Mouse (Mus musculus): ENCODE data around the gene Smim6. TPM values are rescaled to one million over a fixed set of nuclear protein-coding genes. Genes with fewer than 3 reads are reported as not detected.

Gene Smim6
- polyA plus RNA-seq, 1 experiment = 13.1 TPM

DNA sequence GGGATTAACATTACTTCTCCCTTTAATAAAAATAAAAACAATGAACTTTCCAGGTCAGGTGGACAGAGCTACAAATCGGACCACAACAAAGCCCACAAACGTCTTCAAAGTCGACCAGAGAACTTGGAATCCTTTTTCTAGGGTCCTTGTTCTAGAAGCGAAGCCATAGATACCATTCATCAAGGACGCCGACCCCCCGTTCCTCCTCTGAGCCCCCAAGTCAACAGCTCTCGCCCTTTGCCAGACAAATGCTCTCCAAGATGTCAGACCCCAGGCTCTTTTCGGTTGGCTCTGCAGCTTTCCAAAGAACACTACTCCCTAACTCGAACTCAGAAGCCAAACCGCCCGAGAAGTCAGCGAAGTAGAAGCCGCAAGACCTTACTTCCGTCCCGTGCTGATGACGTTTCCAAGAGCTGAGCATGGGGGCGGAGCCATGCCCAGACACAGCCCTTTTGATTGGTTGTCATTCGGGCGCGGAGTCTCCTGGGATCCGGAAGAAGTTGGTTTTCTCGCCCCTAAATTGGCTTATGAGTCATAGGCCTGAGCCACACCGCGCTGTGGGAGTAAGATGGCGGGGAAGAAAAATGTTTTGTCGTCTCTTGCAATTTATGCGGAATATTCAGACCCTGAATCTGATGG is 21.4 kb downstream of the Smim6 start, which contains the start of the genes Sap30bp and Recql5:
Gene Sap30bp (plus strand): TSS at position 175 of the 639 bp plus-strand sequence.
Gene Recql5 (minus strand): TSS at position 370 of the 639 bp plus-strand sequence.
- no peak for TF ChIP-seq POLR2A (IDR thresholded peaks at IDR 0.05; ENCODE audit: borderline replicate concordance, control insufficient read depth, low read depth, low read length)
- no peak for TF ChIP-seq CTCF (IDR thresholded peaks at IDR 0.05; ENCODE audit: control insufficient read depth, insufficient read depth, low read length)
- Histone ChIP-seq H3K27ac (ENCODE audit: control insufficient read depth, insufficient read depth, low read depth, low read length, poor library complexity) (peak within 1 kb of the TSS; percentile 24; the same call in 1 of the 2 replicates), H3K4me3 (replicated peaks; ENCODE audit: control insufficient read depth, low read depth, low read length) (peak within 1 kb of the TSS; percentile 96), H3K4me1 (ENCODE audit: control insufficient read depth, insufficient read depth, low read length) (no peaks in the 10 kb centered on the region; the same call in 1 of the 2 replicates)
- under 1% methylated on average over 28 of the region's 28 CpGs for WGBS

DNA sequence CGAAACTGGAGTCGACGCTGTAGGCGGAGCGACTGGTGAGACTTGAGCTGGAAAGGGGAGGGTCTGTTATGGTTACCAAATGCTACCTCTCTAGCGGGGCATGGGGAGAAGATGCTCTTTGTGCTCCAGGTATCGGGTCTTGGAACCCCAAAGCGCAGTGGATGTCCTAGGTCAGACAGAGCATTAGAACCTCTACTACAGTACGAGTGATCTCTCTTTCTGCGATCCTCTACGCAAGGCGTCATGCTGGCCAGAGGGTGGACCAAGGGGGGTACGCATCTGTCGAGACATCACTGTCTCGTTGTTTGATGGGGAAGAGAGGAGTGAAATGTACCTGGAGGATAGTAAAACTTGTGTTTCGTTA is 21.9 kb downstream of the Smim6 start:
- WGBS = under 1% methylated on average over 16 of the region's 16 CpGs

DNA sequence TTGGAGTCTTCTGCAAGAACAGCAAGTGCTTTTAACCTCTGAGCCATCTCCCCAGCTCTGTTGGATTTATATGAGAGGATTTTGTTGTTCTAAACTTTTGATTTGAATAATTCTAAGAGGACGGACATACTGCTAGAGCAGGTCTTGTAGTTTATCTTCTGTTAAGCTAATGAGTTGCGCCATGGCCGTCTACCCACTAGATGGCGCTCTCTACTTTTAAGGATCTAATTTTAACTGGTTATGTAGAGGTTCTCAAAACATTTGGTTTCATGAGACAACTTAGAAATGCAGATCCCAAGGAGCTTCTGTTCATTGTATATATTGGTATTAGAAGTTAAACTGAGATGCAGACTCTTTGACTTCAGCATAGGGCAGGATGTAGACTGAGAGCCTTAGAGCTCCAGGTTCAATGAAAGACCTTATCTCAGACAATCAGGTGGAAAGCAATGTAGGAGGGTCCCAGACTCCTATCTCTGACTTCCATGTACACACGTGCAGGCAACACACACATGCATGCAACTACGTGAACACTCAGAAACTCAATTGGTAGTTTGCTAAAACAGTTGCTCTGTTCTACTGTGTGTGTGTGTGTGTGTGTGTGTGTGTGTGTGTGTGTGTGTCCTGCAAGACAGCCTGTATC is 28.0 kb downstream of the Smim6 start:
- Histone ChIP-seq H3K4me1 (ENCODE audit: control insufficient read depth, insufficient read depth, low read length) (no peaks in the 10 kb centered on the region), H3K4me3 (replicated peaks; ENCODE audit: control insufficient read depth, low read depth, low read length) (no peak overlapping the region), H3K27ac (ENCODE audit: control insufficient read depth, insufficient read depth, low read depth, low read length, poor library complexity) (no peak overlapping the region)
- whole genome bisulfite sequencing = 30% methylated on average over 6 of the region's 6 CpGs
- no peak for TF ChIP-seq POLR2A (IDR thresholded peaks at IDR 0.05; ENCODE audit: borderline replicate concordance, control insufficient read depth, low read depth, low read length)
- TF ChIP-seq CTCF (IDR thresholded peaks at IDR 0.05; ENCODE audit: control insufficient read depth, insufficient read depth, low read length) = no peak

More for the DNA sequence above, 21.9 kb downstream of the Smim6 start:
- H3K4me3 ChIP-seq (replicated peaks; ENCODE audit: control insufficient read depth, low read depth, low read length) = peak overlapping the region; percentile 96
- no peak overlapping the region; the same call in 1 of the 2 replicates for H3K27ac ChIP-seq (ENCODE audit: control insufficient read depth, insufficient read depth, low read depth, low read length, poor library complexity)
- H3K4me1 ChIP-seq (ENCODE audit: control insufficient read depth, insufficient read depth, low read length) = no peaks in the 10 kb centered on the region; the same call in 1 of the 2 replicates
- TF ChIP-seq CTCF (IDR thresholded peaks at IDR 0.05; ENCODE audit: control insufficient read depth, insufficient read depth, low read length) (no peak), POLR2A (IDR thresholded peaks at IDR 0.05; ENCODE audit: borderline replicate concordance, control insufficient read depth, low read depth, low read length) (no peak)

DNA sequence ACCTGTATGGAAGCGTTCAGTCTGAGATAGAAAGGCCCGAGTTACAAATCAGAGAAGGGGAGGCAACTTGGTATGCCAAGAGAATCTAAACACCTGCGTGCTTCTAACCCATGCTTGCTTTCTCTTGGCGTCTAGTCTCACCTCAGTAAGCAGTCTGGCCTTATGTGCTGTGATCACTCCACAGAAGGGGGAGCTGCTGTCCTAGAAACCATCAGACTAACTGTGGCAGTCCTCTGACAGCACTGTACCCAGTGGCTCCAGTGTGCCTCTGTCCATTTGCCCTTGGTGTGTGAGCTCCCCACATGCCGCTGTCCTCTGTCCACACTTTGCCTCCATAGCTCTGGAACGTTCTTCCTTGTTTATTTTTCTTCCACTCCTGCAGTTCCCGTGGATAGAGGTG is 30.2 kb downstream of the Smim6 start:
- H3K4me1 ChIP-seq (ENCODE audit: control insufficient read depth, insufficient read depth, low read length) = no peaks in the 10 kb centered on the region
- no peak overlapping the region for H3K4me3 ChIP-seq (replicated peaks; ENCODE audit: control insufficient read depth, low read depth, low read length)
- WGBS = 89% methylated on average over 7 of the region's 7 CpGs
- H3K27ac ChIP-seq (ENCODE audit: control insufficient read depth, insufficient read depth, low read depth, low read length, poor library complexity) = no peak overlapping the region
- TF ChIP-seq CTCF (IDR thresholded peaks at IDR 0.05; ENCODE audit: control insufficient read depth, insufficient read depth, low read length) (no peak), POLR2A (IDR thresholded peaks at IDR 0.05; ENCODE audit: borderline replicate concordance, control insufficient read depth, low read depth, low read length) (no peak)

DNA sequence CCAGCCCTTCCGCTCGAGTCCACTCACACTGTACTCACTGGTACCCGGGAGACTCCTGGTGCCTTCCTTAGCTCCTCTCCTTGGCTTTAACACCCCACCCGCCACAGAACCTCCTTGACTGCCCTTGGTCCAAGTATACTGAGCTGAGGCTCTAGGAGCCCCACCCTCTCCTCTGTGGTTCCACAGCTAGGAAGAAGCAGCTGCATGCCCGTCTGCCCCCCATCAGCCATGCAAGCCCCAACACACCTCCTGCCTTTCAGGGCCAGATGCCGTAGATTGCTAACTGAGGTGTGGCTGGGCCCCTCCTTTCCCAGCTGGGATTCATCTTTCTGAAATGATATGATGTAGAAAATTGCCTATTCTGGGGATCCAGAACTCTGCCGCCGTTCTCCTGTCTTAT is 33.4 kb downstream of the Smim6 start:
- Histone ChIP-seq H3K27ac (ENCODE audit: control insufficient read depth, insufficient read depth, low read depth, low read length, poor library complexity) (no peak overlapping the region), H3K4me3 (replicated peaks; ENCODE audit: control insufficient read depth, low read depth, low read length) (no peak overlapping the region), H3K4me1 (ENCODE audit: control insufficient read depth, insufficient read depth, low read length) (no peaks in the 10 kb centered on the region)
- WGBS = 84% methylated on average over 8 of the region's 8 CpGs
- TF ChIP-seq CTCF (IDR thresholded peaks at IDR 0.05; ENCODE audit: control insufficient read depth, insufficient read depth, low read length) (no peak), POLR2A (IDR thresholded peaks at IDR 0.05; ENCODE audit: borderline replicate concordance, control insufficient read depth, low read depth, low read length) (no peak)

DNA sequence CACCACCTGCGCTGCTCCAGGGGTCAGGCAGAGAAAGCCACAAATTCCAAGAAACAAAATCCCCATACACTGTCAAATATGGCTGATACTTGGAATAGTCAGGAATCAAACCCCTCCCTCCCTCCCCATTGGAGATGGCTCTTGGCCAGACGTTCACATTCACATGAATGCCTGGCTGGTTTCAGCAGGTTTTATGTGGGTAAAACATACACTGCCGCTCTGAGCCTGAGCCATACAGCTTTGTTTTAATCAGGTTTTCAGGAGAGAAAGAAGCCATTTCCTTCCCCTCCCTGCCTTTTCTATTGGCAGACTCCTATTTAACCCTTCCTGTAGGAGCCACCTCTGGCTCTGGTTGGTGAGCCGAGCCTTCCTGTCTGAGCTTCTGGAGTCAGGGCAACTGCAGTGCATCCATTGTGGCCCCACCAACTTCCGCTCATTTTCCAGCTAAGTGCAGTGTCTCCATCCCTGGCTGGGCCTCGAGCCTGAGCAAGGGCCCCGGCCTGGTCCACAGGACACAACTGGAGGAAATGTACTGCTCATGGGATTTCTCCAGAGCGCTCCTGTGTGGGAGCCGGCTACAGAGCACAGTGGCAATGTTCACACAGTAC is 34.5 kb downstream of the Smim6 start:
- no peaks in the 10 kb centered on the region for H3K4me1 ChIP-seq (ENCODE audit: control insufficient read depth, insufficient read depth, low read length)
- 93% methylated on average over 9 of the region's 9 CpGs for WGBS
- no peak for TF ChIP-seq POLR2A (IDR thresholded peaks at IDR 0.05; ENCODE audit: borderline replicate concordance, control insufficient read depth, low read depth, low read length)
- TF ChIP-seq CTCF (IDR thresholded peaks at IDR 0.05; ENCODE audit: control insufficient read depth, insufficient read depth, low read length) = no peak

DNA sequence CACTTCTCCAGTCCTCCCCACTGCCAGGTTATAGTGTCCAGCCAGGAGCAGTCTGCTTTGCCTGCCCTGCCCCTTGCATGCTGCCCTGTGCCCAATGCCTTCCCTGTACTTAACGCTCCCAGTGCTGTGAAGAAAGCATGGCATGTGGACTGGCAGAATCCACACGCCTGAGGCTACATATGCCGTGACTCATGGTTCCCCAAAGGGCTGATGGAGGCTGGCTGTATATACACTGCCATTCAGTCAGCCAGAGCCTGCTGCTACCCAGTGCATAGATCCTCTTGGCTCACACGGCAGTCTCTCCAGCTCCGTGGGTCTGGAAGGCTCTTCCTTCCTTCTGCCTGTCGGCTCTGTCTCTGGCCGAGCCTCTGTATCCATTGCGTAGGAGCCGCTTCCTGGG is 36.5 kb downstream of the Smim6 start:
- 88% methylated on average over 9 of the region's 9 CpGs for WGBS
- no peak overlapping the region for H3K27ac ChIP-seq (ENCODE audit: control insufficient read depth, insufficient read depth, low read depth, low read length, poor library complexity)
- H3K4me1 ChIP-seq (ENCODE audit: control insufficient read depth, insufficient read depth, low read length) = no peaks in the 10 kb centered on the region
- TF ChIP-seq POLR2A (IDR thresholded peaks at IDR 0.05; ENCODE audit: borderline replicate concordance, control insufficient read depth, low read depth, low read length) (no peak), CTCF (IDR thresholded peaks at IDR 0.05; ENCODE audit: control insufficient read depth, insufficient read depth, low read length) (no peak)
- H3K4me3 ChIP-seq (replicated peaks; ENCODE audit: control insufficient read depth, low read depth, low read length) = no peak overlapping the region

More for the DNA sequence above, 34.5 kb downstream of the Smim6 start:
- Histone ChIP-seq H3K4me3 (replicated peaks; ENCODE audit: control insufficient read depth, low read depth, low read length) (no peak overlapping the region), H3K27ac (ENCODE audit: control insufficient read depth, insufficient read depth, low read depth, low read length, poor library complexity) (no peak overlapping the region)

DNA sequence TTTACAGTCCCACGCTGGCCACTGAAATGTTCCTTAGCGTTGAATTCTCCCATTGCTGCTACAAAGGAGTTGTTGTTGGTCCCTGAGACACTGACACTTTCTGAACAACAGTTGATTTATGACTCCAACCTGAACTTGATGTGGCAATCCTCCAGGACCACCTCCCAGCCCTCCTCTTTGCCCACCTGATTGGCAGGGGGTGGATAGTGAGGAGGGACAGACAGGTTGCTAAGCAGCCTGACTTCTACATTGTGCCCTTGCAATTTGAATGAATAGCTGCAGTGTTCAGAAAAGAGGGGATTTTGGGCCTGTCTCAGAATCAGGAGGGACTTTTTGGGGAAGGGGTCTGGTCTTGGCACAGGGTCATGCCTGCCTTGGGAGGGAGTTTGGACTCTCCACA is 38.9 kb downstream of the Smim6 start:
- no peak for TF ChIP-seq POLR2A (IDR thresholded peaks at IDR 0.05; ENCODE audit: borderline replicate concordance, control insufficient read depth, low read depth, low read length)
- TF ChIP-seq CTCF (IDR thresholded peaks at IDR 0.05; ENCODE audit: control insufficient read depth, insufficient read depth, low read length) = no peak
- no peak overlapping the region for H3K4me3 ChIP-seq (replicated peaks; ENCODE audit: control insufficient read depth, low read depth, low read length)
- no peak overlapping the region for H3K27ac ChIP-seq (ENCODE audit: control insufficient read depth, insufficient read depth, low read depth, low read length, poor library complexity)
- no peaks in the 10 kb centered on the region for H3K4me1 ChIP-seq (ENCODE audit: control insufficient read depth, insufficient read depth, low read length)
- 94% methylated on average over 2 of the region's 2 CpGs for WGBS
